Mouse (Mus musculus): ENCODE results near the gene Srsf2. TPM values are rescaled to one million over a fixed set of nuclear protein-coding genes. Genes with fewer than 3 reads are reported as not detected.

Srsf2 gene
- polyA plus RNA-seq, 1 experiment from 2014 or later: 578 TPM

DNA sequence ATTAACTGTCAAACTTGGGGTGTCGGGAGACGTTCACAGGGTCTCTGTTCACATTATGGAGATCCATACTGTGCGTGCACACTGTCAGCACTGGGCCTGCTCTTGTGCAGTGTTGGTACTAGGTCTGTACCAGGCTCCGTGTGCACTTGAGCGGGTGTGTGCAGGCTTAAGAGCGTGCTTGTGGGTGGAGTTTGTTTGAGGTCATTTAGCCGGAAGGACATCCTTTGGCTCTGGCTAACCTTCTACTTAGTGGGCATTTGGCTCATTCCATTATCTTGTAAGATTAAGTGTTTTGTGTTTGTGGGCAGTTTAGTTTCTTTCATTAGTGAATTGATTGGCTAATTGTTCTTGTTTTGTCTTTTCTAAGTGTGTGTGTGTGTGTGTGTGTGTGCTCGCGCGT is 29.6 kb upstream of the Srsf2 start:
- Histone ChIP-seq H3K36me3 (ENCODE audit: control insufficient read depth, insufficient read depth, low read length) (no peaks in the 10 kb centered on the region), H3K4me2 (ENCODE audit: low read depth, low read length) (no peak overlapping the region), H3K4me3 (replicated peaks; ENCODE audit: low read length) (no peak overlapping the region), H3K9ac (ENCODE audit: low read length) (no peak overlapping the region), H3K4me1 (ENCODE audit: control insufficient read depth, insufficient read depth, low read length) (peaks cover 6% of the 10 kb centered on the region; the same call in 1 of the 2 replicates), H3K9me3 (replicated peaks; ENCODE audit: control insufficient read depth, low read length) (no peaks in the 10 kb centered on the region), H3K27ac (ENCODE audit: low read length) (no peak overlapping the region), H3K27me3 (ENCODE audit: control insufficient read depth, insufficient read depth, low read length) (no peaks in the 10 kb centered on the region)
- 71% methylated on average over 10 of the region's 10 CpGs for WGBS
- ATAC-seq (ENCODE audit: insufficient read depth, low FRiP score): no peak

DNA sequence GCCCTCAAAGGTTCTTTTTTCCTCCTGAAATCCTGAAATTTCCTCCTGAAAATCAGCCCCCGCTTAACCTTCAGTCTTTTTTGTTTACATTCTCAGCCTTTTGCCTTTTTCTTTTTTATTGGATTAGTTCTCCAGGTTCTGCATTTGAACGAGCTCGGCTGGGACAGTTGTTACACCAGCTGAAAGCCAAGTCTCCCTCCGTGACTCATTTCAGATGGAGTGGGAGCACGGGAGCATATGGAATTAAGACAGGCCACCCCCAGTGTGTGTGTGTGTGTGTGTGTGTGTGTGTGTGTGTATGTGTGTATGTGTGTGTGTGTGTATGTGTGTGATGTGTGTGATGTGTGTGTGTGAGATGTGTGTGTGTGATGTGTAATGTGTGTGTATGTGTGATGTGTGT is 28.5 kb upstream of the Srsf2 start:
- Histone ChIP-seq H3K4me3 (replicated peaks; ENCODE audit: low read length) (no peak overlapping the region), H3K36me3 (ENCODE audit: control insufficient read depth, insufficient read depth, low read length) (no peaks in the 10 kb centered on the region), H3K9me3 (replicated peaks; ENCODE audit: control insufficient read depth, low read length) (no peaks in the 10 kb centered on the region), H3K4me1 (ENCODE audit: control insufficient read depth, insufficient read depth, low read length) (peaks cover 6% of the 10 kb centered on the region; the same call in 1 of the 2 replicates), H3K27ac (ENCODE audit: low read length) (no peak overlapping the region), H3K27me3 (ENCODE audit: control insufficient read depth, insufficient read depth, low read length) (no peaks in the 10 kb centered on the region), H3K9ac (ENCODE audit: low read length) (no peak overlapping the region), H3K4me2 (ENCODE audit: low read depth, low read length) (no peak overlapping the region)
- WGBS: 36% methylated on average over 5 of the region's 5 CpGs
- ATAC-seq (ENCODE audit: insufficient read depth, low FRiP score): no peak

DNA sequence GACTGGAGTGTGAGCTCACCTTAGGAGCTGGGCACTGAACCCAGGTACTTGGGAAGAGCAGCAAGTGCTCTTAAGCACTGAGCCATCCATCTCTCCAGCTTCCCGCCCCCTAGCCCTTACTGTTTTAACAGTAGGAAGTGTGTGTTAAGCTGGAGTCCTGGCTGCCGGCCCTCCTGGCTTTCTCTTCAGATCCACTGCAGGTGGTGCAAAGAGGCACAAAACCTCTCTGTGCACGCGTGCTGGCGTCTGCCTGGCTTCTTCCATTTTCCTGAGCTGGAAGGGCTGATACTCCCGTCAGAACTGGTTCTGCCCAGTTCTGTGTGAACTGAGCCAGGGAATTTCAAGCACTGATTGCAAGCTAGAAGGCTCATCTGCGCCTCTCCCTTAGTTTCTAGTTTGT is 27.9 kb upstream of the Srsf2 start:
- no peak for ATAC-seq (ENCODE audit: insufficient read depth, low FRiP score)
- 51% methylated on average over 7 of the region's 7 CpGs for WGBS
- no peak overlapping the region for H3K27ac ChIP-seq (ENCODE audit: low read length)
- H3K36me3 ChIP-seq (ENCODE audit: control insufficient read depth, insufficient read depth, low read length): no peaks in the 10 kb centered on the region
- H3K27me3 ChIP-seq (ENCODE audit: control insufficient read depth, insufficient read depth, low read length): no peaks in the 10 kb centered on the region
- H3K9ac ChIP-seq (ENCODE audit: low read length): no peak overlapping the region
- peaks cover 6% of the 10 kb centered on the region; the same call in 1 of the 2 replicates for H3K4me1 ChIP-seq (ENCODE audit: control insufficient read depth, insufficient read depth, low read length)
- H3K4me2 ChIP-seq (ENCODE audit: low read depth, low read length): no peak overlapping the region
- no peak overlapping the region for H3K4me3 ChIP-seq (replicated peaks; ENCODE audit: low read length)
- H3K9me3 ChIP-seq (replicated peaks; ENCODE audit: control insufficient read depth, low read length): no peaks in the 10 kb centered on the region

DNA sequence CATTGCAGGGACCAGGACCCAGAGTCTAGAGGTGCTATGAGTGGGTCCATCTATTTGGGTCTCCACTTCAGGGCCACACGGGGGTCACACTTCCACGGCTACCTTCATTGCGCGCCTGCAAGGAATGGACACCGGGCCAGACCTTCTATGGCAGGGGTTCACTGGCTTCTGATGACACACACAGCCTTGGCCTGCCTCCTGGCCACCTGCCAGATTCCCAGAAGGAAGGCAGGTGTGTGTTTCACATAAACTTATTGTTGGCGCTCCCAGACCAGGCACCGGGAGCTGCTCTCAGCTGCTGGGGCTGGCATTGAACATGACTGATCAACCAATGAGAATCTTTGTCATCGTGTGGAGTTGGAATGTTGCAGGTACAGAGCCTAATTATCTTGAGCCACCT is 25.6 kb upstream of the Srsf2 start:
- ATAC-seq (ENCODE audit: insufficient read depth, low FRiP score): peak; percentile 27
- Histone ChIP-seq H3K27me3 (ENCODE audit: control insufficient read depth, insufficient read depth, low read length) (no peaks in the 10 kb centered on the region), H3K4me1 (ENCODE audit: control insufficient read depth, insufficient read depth, low read length) (no peaks in the 10 kb centered on the region), H3K9ac (ENCODE audit: low read length) (no peak overlapping the region), H3K4me2 (ENCODE audit: low read depth, low read length) (no peak overlapping the region), H3K36me3 (ENCODE audit: control insufficient read depth, insufficient read depth, low read length) (peaks cover 7% of the 10 kb centered on the region; the same call in 1 of the 2 replicates), H3K9me3 (replicated peaks; ENCODE audit: control insufficient read depth, low read length) (no peaks in the 10 kb centered on the region), H3K4me3 (replicated peaks; ENCODE audit: low read length) (no peak overlapping the region), H3K27ac (ENCODE audit: low read length) (no peak overlapping the region)
- 77% methylated on average over 8 of the region's 8 CpGs for WGBS

DNA sequence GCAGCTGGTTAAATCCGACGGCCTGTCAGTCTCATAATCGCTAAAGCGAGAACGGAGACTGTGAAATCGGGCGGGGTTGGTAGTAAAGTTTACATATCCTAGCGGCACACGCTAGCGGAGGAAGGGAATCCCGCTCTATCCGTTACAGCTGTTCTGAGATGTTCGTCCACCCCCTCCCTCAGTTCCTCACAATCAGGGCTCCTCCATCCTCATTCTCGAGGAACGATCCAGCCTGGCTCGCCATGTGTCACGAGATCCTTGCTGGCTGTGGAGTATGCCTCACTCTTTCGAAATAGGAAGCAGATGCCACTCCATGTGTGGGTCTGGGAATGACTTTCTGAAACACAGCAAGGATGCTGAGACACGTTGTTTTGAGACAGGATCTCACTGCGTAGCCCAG is 21.1 kb upstream of the Srsf2 start:
- WGBS: 82% methylated on average over 20 of the region's 20 CpGs
- no peak overlapping the region for H3K4me2 ChIP-seq (ENCODE audit: low read depth, low read length)
- no peak for ATAC-seq (ENCODE audit: insufficient read depth, low FRiP score)
- H3K4me1 ChIP-seq (ENCODE audit: control insufficient read depth, insufficient read depth, low read length): no peaks in the 10 kb centered on the region
- H3K27me3 ChIP-seq (ENCODE audit: control insufficient read depth, insufficient read depth, low read length): no peaks in the 10 kb centered on the region
- H3K9me3 ChIP-seq (replicated peaks; ENCODE audit: control insufficient read depth, low read length): no peaks in the 10 kb centered on the region
- no peak overlapping the region for H3K9ac ChIP-seq (ENCODE audit: low read length)
- H3K36me3 ChIP-seq (ENCODE audit: control insufficient read depth, insufficient read depth, low read length): peaks cover 15% of the 10 kb centered on the region; the same call in 1 of the 2 replicates
- no peak overlapping the region for H3K27ac ChIP-seq (ENCODE audit: low read length)
- H3K4me3 ChIP-seq (replicated peaks; ENCODE audit: low read length): no peak overlapping the region

DNA sequence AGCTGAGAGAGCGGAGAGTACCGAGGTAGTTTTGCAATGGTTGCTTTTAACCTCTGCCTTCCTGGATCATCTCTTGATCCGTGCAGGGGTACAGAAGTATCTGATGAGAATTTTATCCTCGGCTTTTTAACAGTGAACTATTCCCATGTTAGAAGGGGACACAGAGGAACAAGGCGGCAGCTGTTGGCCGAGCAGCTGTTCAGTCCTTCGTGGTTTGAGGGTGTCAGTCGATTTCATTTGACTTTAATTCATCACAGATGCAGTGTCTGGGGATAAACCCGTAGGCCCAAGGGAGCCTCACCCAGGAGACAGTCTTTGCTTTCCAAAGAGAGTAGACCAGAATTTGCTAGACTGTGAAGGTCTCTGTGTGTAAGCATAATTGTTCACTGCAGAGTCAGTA is 18.6 kb upstream of the Srsf2 start:
- WGBS: 87% methylated on average over 9 of the region's 9 CpGs
- Histone ChIP-seq H3K4me1 (ENCODE audit: control insufficient read depth, insufficient read depth, low read length) (no peaks in the 10 kb centered on the region), H3K4me3 (replicated peaks; ENCODE audit: low read length) (no peak overlapping the region), H3K27ac (ENCODE audit: low read length) (no peak overlapping the region), H3K27me3 (ENCODE audit: control insufficient read depth, insufficient read depth, low read length) (no peaks in the 10 kb centered on the region), H3K9ac (ENCODE audit: low read length) (no peak overlapping the region), H3K9me3 (replicated peaks; ENCODE audit: control insufficient read depth, low read length) (no peaks in the 10 kb centered on the region), H3K36me3 (ENCODE audit: control insufficient read depth, insufficient read depth, low read length) (peaks cover 21% of the 10 kb centered on the region; the same call in 1 of the 2 replicates), H3K4me2 (ENCODE audit: low read depth, low read length) (no peak overlapping the region)
- ATAC-seq (ENCODE audit: insufficient read depth, low FRiP score): no peak

DNA sequence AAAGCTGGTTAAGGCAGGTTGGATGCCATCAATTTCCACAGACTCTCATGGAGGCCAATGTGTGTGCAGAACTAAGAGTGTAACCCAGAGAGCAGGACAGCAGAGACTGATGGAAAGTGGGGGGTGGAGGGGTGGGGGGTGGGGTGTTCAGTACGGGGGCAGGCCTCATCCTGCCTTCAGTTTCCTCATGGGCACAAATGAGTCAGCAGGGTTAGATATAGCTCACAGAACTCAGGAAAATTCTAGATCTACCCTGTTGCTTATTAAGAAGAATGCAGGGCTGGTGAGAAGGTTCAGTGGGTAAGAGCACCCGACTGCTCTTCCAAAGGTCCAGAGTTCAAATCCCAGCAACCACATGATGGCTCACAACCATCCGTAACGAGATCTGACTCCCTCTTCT is 16.7 kb upstream of the Srsf2 start:
- WGBS: 78% methylated on average over 4 of the region's 4 CpGs
- H3K9ac ChIP-seq (ENCODE audit: low read length): no peak overlapping the region
- no peak overlapping the region for H3K4me3 ChIP-seq (replicated peaks; ENCODE audit: low read length)
- no peak for ATAC-seq (ENCODE audit: insufficient read depth, low FRiP score)
- no peaks in the 10 kb centered on the region for H3K9me3 ChIP-seq (replicated peaks; ENCODE audit: control insufficient read depth, low read length)
- peaks cover 28% of the 10 kb centered on the region for H3K36me3 ChIP-seq (ENCODE audit: control insufficient read depth, insufficient read depth, low read length)
- no peaks in the 10 kb centered on the region for H3K4me1 ChIP-seq (ENCODE audit: control insufficient read depth, insufficient read depth, low read length)
- H3K27me3 ChIP-seq (ENCODE audit: control insufficient read depth, insufficient read depth, low read length): no peaks in the 10 kb centered on the region
- H3K4me2 ChIP-seq (ENCODE audit: low read depth, low read length): no peak overlapping the region
- peak overlapping the region; percentile 66; the same call in 1 of the 2 replicates for H3K27ac ChIP-seq (ENCODE audit: low read length)

DNA sequence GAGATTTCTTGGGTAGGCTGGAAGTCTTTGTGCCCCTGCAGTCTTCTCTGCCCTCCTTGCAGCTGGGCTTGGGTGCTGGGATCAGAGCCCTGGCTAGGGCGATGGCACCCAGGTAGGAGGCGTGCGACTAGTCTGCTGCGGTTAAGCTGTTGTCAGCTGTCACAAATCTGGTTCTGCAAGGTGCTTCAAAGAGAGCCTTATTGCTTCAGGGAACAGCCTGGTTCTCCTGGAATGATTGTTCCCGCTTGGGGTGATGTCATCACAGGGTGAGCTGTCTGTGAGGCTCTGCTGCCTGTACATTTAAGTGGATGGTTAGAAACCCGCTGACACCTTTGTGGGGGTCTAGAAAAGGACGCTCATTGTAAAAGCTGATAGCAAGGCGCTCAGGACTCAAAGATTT is 16.3 kb upstream of the Srsf2 start:
- Histone ChIP-seq H3K36me3 (ENCODE audit: control insufficient read depth, insufficient read depth, low read length) (peaks cover 28% of the 10 kb centered on the region), H3K4me2 (ENCODE audit: low read depth, low read length) (no peak overlapping the region), H3K27me3 (ENCODE audit: control insufficient read depth, insufficient read depth, low read length) (no peaks in the 10 kb centered on the region), H3K4me3 (replicated peaks; ENCODE audit: low read length) (no peak overlapping the region), H3K27ac (ENCODE audit: low read length) (peak overlapping the region; percentile 66; the same call in 1 of the 2 replicates), H3K4me1 (ENCODE audit: control insufficient read depth, insufficient read depth, low read length) (no peaks in the 10 kb centered on the region), H3K9ac (ENCODE audit: low read length) (no peak overlapping the region; the same call in 1 of the 2 replicates), H3K9me3 (replicated peaks; ENCODE audit: control insufficient read depth, low read length) (no peaks in the 10 kb centered on the region)
- 76% methylated on average over 8 of the region's 8 CpGs for WGBS
- peak; percentile 62; the same call in 1 of the 2 replicates for ATAC-seq (ENCODE audit: insufficient read depth, low FRiP score)

DNA sequence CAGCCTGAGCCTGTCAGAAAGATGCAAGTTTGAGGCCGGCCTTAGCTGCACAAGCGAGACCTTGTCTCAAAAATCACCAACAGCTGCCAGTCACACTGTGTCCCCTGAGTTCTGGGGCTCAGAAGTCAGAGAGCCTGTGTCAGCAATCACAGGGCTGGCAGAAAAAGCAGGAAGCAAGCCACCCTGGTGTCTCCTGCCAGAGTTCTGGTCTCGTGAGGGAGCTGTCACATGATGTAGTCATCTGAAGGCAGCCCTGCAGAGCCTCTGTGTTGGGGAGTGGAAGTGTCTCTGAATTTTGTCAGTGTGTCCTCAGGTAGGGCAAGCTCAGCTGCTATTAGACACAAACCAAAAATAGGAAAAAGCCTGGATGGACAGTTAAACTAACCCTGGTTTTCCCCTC is 15.2 kb upstream of the Srsf2 start:
- no peak overlapping the region for H3K27ac ChIP-seq (ENCODE audit: low read length)
- H3K27me3 ChIP-seq (ENCODE audit: control insufficient read depth, insufficient read depth, low read length): no peaks in the 10 kb centered on the region
- peaks cover 18% of the 10 kb centered on the region for H3K36me3 ChIP-seq (ENCODE audit: control insufficient read depth, insufficient read depth, low read length)
- ATAC-seq (ENCODE audit: insufficient read depth, low FRiP score): no peak
- H3K4me2 ChIP-seq (ENCODE audit: low read depth, low read length): no peak overlapping the region
- 81% methylated on average over 3 of the region's 3 CpGs for WGBS
- no peak overlapping the region for H3K9ac ChIP-seq (ENCODE audit: low read length)
- H3K9me3 ChIP-seq (replicated peaks; ENCODE audit: control insufficient read depth, low read length): no peaks in the 10 kb centered on the region
- no peak overlapping the region for H3K4me3 ChIP-seq (replicated peaks; ENCODE audit: low read length)
- H3K4me1 ChIP-seq (ENCODE audit: control insufficient read depth, insufficient read depth, low read length): no peaks in the 10 kb centered on the region

All from stomach, embryonic 16.5 days (tissue).